Mouse (Mus musculus): ENCODE data around the gene Arpp21. TPM values are rescaled to one million over a fixed set of nuclear protein-coding genes. Genes with fewer than 3 reads are reported as not detected.
A peak's percentile ranks its signal among the peaks of the same experiment; 100 is the strongest.

The Arpp21 gene
- polyA plus RNA-seq, 1 experiment from 2014 or later: 56.9 TPM

DNA sequence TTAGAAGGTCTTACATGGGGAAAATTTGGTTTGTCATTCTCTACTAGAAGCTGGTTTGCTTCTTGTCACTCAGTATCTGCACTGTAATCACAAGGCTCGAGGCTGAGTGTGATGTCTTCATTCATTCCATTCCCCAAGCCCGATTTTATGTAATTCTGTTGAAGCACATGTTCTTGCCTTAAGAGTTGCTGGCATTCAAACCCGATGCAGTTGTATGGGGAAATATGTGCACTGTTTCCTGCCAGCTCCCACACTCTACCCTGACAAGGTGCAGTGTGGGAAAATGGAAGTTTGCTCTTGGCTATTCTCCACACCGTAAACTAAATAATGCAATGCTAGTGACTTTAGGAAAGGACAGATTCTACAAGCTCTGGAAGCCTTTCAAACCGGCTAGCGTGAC, 37.4 kb downstream of the Arpp21 start:
- Histone ChIP-seq H3K27ac (ENCODE audit: low read length) (no peak overlapping the region), H3K9me3 (replicated peaks; ENCODE audit: control insufficient read depth, low read length, poor library complexity, severe bottlenecking) (no peaks in the 10 kb centered on the region), H3K4me1 (ENCODE audit: control insufficient read depth, insufficient read depth, low read length) (no peaks in the 10 kb centered on the region), H3K4me3 (ENCODE audit: low read depth, low read length) (no peak overlapping the region), H3K4me2 (ENCODE audit: low read length) (no peak overlapping the region), H3K9ac (ENCODE audit: low read depth, low read length) (no peak overlapping the region), H3K36me3 (ENCODE audit: control insufficient read depth, insufficient read depth, low read length) (no peaks in the 10 kb centered on the region), H3K27me3 (ENCODE audit: control insufficient read depth, insufficient read depth, low read depth, low read length) (no peaks in the 10 kb centered on the region)
- WGBS: 83% methylated on average over 6 of the region's 6 CpGs
- no peak for ATAC-seq

DNA sequence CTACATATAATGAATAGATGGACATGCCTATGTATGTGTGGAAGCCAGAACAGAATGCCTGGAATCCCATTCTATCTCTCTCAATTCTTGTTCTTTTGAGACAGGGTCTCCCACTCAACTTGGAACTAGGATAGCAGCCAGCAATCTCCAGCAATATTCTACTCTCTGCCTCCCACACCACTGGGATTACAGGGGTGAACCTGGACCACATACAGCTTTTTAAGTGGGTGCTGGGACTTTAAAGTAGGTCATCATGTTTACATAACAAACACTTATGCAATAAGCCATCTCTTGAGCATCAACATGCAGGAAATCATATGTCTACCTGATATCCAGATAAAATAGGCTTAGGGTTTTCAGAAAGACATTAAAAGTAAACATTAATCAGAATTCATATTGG, 41.7 kb downstream of the Arpp21 start:
- no peaks in the 10 kb centered on the region for H3K36me3 ChIP-seq (ENCODE audit: control insufficient read depth, insufficient read depth, low read length)
- no peaks in the 10 kb centered on the region for H3K27me3 ChIP-seq (ENCODE audit: control insufficient read depth, insufficient read depth, low read depth, low read length)
- no peak overlapping the region for H3K4me2 ChIP-seq (ENCODE audit: low read length)
- H3K27ac ChIP-seq (ENCODE audit: low read length): no peak overlapping the region
- no peaks in the 10 kb centered on the region; the same call in 1 of the 2 replicates for H3K4me1 ChIP-seq (ENCODE audit: control insufficient read depth, insufficient read depth, low read length)
- H3K9ac ChIP-seq (ENCODE audit: low read depth, low read length): no peak overlapping the region
- H3K4me3 ChIP-seq (ENCODE audit: low read depth, low read length): no peak overlapping the region
- no peaks in the 10 kb centered on the region for H3K9me3 ChIP-seq (replicated peaks; ENCODE audit: control insufficient read depth, low read length, poor library complexity, severe bottlenecking)
- no peak for ATAC-seq

DNA sequence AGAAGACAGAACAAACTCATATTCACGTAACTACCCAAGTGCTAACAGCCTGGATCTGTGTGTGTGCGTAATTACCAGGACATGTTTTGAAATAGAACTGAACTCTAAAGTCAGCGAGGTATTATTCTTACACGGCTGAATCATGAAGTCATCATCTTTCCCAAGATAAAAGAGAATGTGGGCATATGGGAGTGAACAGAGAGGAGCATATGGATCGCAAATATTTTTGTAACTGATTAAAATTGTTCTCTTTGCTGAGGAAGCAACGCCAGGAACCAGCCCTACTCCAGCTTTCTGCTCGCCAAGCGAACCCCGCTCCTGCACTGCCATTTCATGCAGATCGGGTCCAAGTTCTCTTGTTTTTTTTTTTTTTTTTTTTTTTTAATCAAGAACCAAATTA, 46.3 kb downstream of the Arpp21 start:
- Histone ChIP-seq H3K9me3 (replicated peaks; ENCODE audit: control insufficient read depth, low read length, poor library complexity, severe bottlenecking) (no peaks in the 10 kb centered on the region), H3K36me3 (ENCODE audit: control insufficient read depth, insufficient read depth, low read length) (no peaks in the 10 kb centered on the region), H3K27me3 (ENCODE audit: control insufficient read depth, insufficient read depth, low read depth, low read length) (no peaks in the 10 kb centered on the region), H3K4me2 (ENCODE audit: low read length) (no peak overlapping the region), H3K4me1 (ENCODE audit: control insufficient read depth, insufficient read depth, low read length) (peaks cover 26% of the 10 kb centered on the region), H3K9ac (ENCODE audit: low read depth, low read length) (no peak overlapping the region), H3K27ac (ENCODE audit: low read length) (0 out of 2 replicates have a peak overlapping the region, but pooled peaks have one; percentile 28), H3K4me3 (ENCODE audit: low read depth, low read length) (no peak overlapping the region)
- 84% methylated on average over 10 of the region's 10 CpGs for WGBS
- no peak for ATAC-seq

DNA sequence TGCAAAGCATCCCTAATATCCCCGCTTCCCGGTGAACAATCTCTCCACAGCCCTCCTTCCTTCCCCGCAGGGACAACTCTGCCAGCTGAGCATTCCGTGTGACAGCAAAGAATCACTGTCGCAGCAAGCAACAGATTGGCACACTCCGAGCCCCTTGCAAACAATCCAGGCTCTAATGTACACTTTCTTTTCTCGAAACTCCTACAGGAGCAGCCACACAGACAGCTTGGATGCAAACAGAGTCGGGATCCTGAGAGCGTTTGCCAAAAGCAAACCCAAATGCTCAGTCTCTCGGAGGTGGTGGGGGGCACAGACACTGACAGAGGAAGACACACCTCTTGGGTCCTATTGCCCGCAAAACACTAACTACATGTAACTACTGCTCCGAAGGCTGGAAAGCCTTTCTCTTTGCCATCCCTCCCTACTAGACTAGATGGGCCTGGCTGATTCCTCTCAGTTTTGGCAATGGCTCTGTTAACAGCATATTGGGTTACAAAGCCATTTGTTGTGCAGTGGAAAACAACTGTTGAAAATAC, 47.3 kb downstream of the Arpp21 start:
- Histone ChIP-seq H3K27ac (ENCODE audit: low read length) (peak overlapping the region; percentile 13; the same call in 1 of the 2 replicates), H3K36me3 (ENCODE audit: control insufficient read depth, insufficient read depth, low read length) (no peaks in the 10 kb centered on the region), H3K4me1 (ENCODE audit: control insufficient read depth, insufficient read depth, low read length) (peaks cover 26% of the 10 kb centered on the region), H3K4me3 (ENCODE audit: low read depth, low read length) (no peak overlapping the region), H3K27me3 (ENCODE audit: control insufficient read depth, insufficient read depth, low read depth, low read length) (no peaks in the 10 kb centered on the region), H3K9me3 (replicated peaks; ENCODE audit: control insufficient read depth, low read length, poor library complexity, severe bottlenecking) (no peaks in the 10 kb centered on the region), H3K4me2 (ENCODE audit: low read length) (peak overlapping the region; percentile 17; the same call in 1 of the 2 replicates), H3K9ac (ENCODE audit: low read depth, low read length) (no peak overlapping the region)
- WGBS: 32% methylated on average over 12 of the region's 12 CpGs
- no peak for ATAC-seq

DNA sequence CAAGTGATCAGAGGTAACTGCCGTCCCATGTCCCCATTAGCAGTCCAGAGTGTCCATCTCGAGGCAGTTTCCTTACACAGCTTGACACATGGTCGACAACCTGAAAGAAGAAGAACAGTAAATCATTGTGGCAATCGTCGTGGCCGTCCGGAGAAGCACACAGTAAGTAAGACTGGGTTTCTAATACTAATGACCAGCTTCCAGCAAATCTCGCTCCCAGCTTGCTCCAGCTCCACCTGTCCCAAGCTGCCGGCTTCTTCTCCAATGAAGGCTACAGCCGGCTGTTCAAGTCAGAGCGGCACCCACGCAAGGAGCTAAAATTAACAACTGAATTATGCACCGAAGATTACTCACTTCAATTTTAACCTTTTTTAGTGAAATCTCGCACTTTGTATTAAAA, 48.1 kb downstream of the Arpp21 start:
- no peaks in the 10 kb centered on the region for H3K27me3 ChIP-seq (ENCODE audit: control insufficient read depth, insufficient read depth, low read depth, low read length)
- peaks cover 26% of the 10 kb centered on the region for H3K4me1 ChIP-seq (ENCODE audit: control insufficient read depth, insufficient read depth, low read length)
- WGBS: 31% methylated on average over 14 of the region's 14 CpGs
- no peak for ATAC-seq
- H3K9me3 ChIP-seq (replicated peaks; ENCODE audit: control insufficient read depth, low read length, poor library complexity, severe bottlenecking): no peaks in the 10 kb centered on the region
- H3K4me3 ChIP-seq (ENCODE audit: low read depth, low read length): no peak overlapping the region
- no peaks in the 10 kb centered on the region for H3K36me3 ChIP-seq (ENCODE audit: control insufficient read depth, insufficient read depth, low read length)
- peak overlapping the region; percentile 15; the same call in 1 of the 2 replicates for H3K9ac ChIP-seq (ENCODE audit: low read depth, low read length)
- peak overlapping the region; percentile 29; the same call in 1 of the 2 replicates for H3K4me2 ChIP-seq (ENCODE audit: low read length)
- H3K27ac ChIP-seq (ENCODE audit: low read length): no peak overlapping the region

DNA sequence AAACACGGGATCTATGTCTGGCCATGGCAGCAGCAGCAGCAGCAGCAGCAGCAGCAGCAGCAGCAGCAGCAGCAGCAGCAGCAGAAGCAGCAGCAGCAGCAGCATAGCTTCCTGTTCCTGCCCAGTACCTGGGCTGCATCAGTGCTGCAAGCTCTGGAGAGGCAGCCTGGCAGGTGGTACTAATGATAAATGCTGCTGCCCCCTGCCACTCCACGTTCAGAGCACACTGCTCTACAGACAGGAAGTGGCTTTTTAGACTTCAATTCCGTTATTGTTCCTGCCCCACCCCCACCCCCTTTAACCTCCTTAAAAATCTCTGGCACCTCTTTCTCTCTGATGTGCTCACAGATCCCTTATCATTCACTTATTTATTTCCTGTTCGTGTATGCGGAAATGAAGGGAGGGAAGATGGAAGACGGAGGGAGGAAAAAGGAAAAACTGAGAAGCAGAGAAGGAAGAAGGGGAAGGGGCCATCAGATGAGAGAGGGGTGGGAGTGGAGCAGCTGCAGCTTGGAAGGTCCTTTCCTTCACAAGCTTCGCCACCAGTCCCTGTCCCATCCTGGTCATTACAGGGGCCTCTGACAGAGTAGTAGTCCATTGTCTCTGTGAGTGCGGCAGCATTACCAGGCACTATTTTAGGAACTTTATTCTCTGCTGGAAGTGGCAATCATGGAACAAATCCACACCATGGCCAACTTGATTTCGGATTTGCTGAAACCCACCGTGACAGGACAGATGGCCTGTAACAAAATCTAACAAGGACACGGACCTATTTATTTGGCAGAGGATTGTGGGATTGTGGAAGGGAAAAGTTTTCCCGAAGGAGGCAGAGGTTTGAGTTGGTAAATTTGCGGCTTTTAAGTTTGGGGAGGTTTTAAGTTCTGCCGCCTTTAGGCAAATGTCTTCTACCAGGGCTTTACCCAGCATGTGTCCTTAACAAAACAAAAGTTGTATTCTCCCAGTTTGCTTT, 49.1 kb downstream of the Arpp21 start:
- H3K9me3 ChIP-seq (replicated peaks; ENCODE audit: control insufficient read depth, low read length, poor library complexity, severe bottlenecking): no peaks in the 10 kb centered on the region
- no peaks in the 10 kb centered on the region for H3K36me3 ChIP-seq (ENCODE audit: control insufficient read depth, insufficient read depth, low read length)
- no peak for ATAC-seq
- H3K4me3 ChIP-seq (ENCODE audit: low read depth, low read length): no peak overlapping the region
- no peak overlapping the region for H3K9ac ChIP-seq (ENCODE audit: low read depth, low read length)
- no peak overlapping the region for H3K27ac ChIP-seq (ENCODE audit: low read length)
- H3K4me2 ChIP-seq (ENCODE audit: low read length): peak overlapping the region; percentile 17; the same call in 1 of the 2 replicates
- H3K27me3 ChIP-seq (ENCODE audit: control insufficient read depth, insufficient read depth, low read depth, low read length): no peaks in the 10 kb centered on the region
- 14% methylated on average over 14 of the region's 14 CpGs for WGBS
- H3K4me1 ChIP-seq (ENCODE audit: control insufficient read depth, insufficient read depth, low read length): peaks cover 26% of the 10 kb centered on the region

DNA sequence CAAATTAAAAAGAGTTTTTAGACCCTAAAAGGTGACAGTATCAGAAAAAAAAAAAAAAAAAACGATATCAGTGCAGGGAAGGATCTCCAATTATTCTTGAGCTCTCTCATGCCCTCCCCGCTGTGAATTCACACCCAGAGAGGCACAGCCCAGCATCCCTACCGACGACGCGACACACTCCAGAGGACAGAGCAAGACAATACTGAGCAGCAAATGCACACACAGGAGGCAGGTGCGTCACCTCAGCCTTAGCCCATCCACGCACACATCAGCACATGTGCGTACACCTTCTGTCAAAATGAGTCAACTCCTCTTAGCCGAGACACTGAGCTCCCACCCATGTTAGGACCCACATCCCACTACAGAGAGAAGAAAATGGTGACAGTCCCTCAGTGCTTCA, 50.0 kb downstream of the Arpp21 start:
- no peaks in the 10 kb centered on the region for H3K9me3 ChIP-seq (replicated peaks; ENCODE audit: control insufficient read depth, low read length, poor library complexity, severe bottlenecking)
- no peak overlapping the region for H3K4me2 ChIP-seq (ENCODE audit: low read length)
- no peaks in the 10 kb centered on the region for H3K27me3 ChIP-seq (ENCODE audit: control insufficient read depth, insufficient read depth, low read depth, low read length)
- no peak overlapping the region for H3K9ac ChIP-seq (ENCODE audit: low read depth, low read length)
- no peaks in the 10 kb centered on the region for H3K36me3 ChIP-seq (ENCODE audit: control insufficient read depth, insufficient read depth, low read length)
- H3K4me3 ChIP-seq (ENCODE audit: low read depth, low read length): no peak overlapping the region
- peaks cover 26% of the 10 kb centered on the region for H3K4me1 ChIP-seq (ENCODE audit: control insufficient read depth, insufficient read depth, low read length)
- H3K27ac ChIP-seq (ENCODE audit: low read length): no peak overlapping the region
- ATAC-seq: 0 out of 2 replicates have a peak, but pooled peaks have one; percentile 36
- WGBS: 65% methylated on average over 10 of the region's 10 CpGs

DNA sequence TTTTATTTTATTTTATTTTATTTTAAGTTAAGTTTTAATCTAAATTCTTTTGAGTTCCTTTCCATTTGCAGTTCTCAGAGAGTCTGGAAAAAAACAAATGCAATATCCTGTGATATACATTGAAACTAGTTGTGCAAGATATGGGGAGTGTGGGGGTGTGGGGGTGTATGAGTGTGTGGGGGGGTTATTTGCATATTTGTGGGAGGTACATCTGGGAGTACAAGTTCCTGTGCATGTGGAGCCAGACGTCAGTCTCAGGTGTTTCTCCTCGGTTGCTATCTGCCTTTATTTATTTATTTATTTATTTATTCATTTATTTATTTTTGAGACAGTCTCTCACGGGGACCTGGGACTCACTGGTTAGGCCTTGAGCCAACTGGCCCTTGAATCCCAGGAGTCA, 53.0 kb downstream of the Arpp21 start:
- Histone ChIP-seq H3K36me3 (ENCODE audit: control insufficient read depth, insufficient read depth, low read length) (no peaks in the 10 kb centered on the region; the same call in 1 of the 2 replicates), H3K4me1 (ENCODE audit: control insufficient read depth, insufficient read depth, low read length) (peaks cover 16% of the 10 kb centered on the region), H3K4me3 (ENCODE audit: low read depth, low read length) (no peak overlapping the region), H3K9me3 (replicated peaks; ENCODE audit: control insufficient read depth, low read length, poor library complexity, severe bottlenecking) (no peaks in the 10 kb centered on the region), H3K27ac (ENCODE audit: low read length) (no peak overlapping the region), H3K9ac (ENCODE audit: low read depth, low read length) (no peak overlapping the region), H3K27me3 (ENCODE audit: control insufficient read depth, insufficient read depth, low read depth, low read length) (no peaks in the 10 kb centered on the region), H3K4me2 (ENCODE audit: low read length) (no peak overlapping the region)
- ATAC-seq: no peak
- 73% methylated on average over 3 of the region's 3 CpGs for WGBS

DNA sequence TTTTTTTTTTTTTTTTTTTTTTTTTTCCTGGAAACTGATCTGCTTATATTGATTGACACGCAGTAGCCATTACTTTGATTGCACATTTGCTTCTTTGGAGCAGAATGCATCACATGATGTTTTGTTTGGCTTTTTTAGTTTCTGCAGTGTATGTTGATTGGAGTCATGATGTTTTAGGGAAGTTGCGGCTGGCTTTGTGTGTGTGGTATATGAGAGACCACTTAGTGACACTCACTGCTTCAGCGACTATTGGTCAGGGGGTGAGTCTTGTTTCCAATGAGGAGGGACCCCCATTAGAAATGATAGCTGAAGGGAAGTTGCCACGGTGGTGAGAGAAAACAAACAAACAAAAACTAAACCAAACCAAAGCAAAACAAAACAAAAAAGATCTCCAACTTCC, 55.7 kb downstream of the Arpp21 start:
- ATAC-seq: no peak
- WGBS: 87% methylated on average over 4 of the region's 4 CpGs

More for the DNA sequence above, 55.7 kb downstream of the Arpp21 start:
- H3K27ac ChIP-seq (ENCODE audit: low read length): no peak overlapping the region
- H3K36me3 ChIP-seq (ENCODE audit: control insufficient read depth, insufficient read depth, low read length): no peaks in the 10 kb centered on the region; the same call in 1 of the 2 replicates
- no peaks in the 10 kb centered on the region for H3K27me3 ChIP-seq (ENCODE audit: control insufficient read depth, insufficient read depth, low read depth, low read length)
- no peaks in the 10 kb centered on the region for H3K9me3 ChIP-seq (replicated peaks; ENCODE audit: control insufficient read depth, low read length, poor library complexity, severe bottlenecking)
- no peak overlapping the region for H3K4me2 ChIP-seq (ENCODE audit: low read length)
- H3K9ac ChIP-seq (ENCODE audit: low read depth, low read length): no peak overlapping the region
- H3K4me1 ChIP-seq (ENCODE audit: control insufficient read depth, insufficient read depth, low read length): peaks cover 3% of the 10 kb centered on the region
- no peak overlapping the region for H3K4me3 ChIP-seq (ENCODE audit: low read depth, low read length)
